Comparison of ENCODE assay signal across 22 mouse cellular contexts in genomic region chr11:59132065-59132464, GRCm38 (mm10). TPM values are rescaled to one million over a fixed set of nuclear protein-coding genes. Genes with fewer than 3 reads are reported as not detected.
"Had no signal": no experiment of that assay in that cellular context is flagged by ENCODE, and none has a peak within 500 bp of the region (broad histone marks: within the 10 kb centered on the region; RNA-seq: fewer than 3 reads in every experiment).

No protein-coding gene starts in this region.

- DNase-seq: lung, adult 18-20 months; lung, embryonic 14.5 days; lung, postnatal 10 days; lung, postnatal 4 days; retina, postnatal 1 day; right cerebral cortex, adult 18-20 months; right cerebral cortex, postnatal 25 days; right cerebral cortex, postnatal 4 days; thymus, adult 2 months; thymus, postnatal 25 days; thymus, postnatal 4 days had no signal

- H3K27ac ChIP-seq: liver, embryonic 14.5 days; midbrain, embryonic 10.5 days; midbrain, embryonic 13.5 days; midbrain, embryonic 15.5 days; neural tube, embryonic 13.5 days; neural tube, embryonic 15.5 days; stomach, embryonic 15.5 days; stomach, postnatal 0 days had no signal

- H3K9ac ChIP-seq: liver, embryonic 14.5 days; lung, embryonic 14.5 days; midbrain, embryonic 13.5 days; midbrain, embryonic 15.5 days; neural tube, embryonic 13.5 days; neural tube, embryonic 15.5 days; stomach, embryonic 15.5 days had no signal

- ATAC-seq: midbrain, embryonic 13.5 days; midbrain, embryonic 15.5 days had no signal

- H3K36me3 ChIP-seq: midbrain, embryonic 10.5 days; midbrain, embryonic 13.5 days; midbrain, embryonic 15.5 days; neural tube, embryonic 13.5 days; neural tube, embryonic 15.5 days; stomach, embryonic 15.5 days had no signal

- H3K9me3 ChIP-seq: midbrain, embryonic 10.5 days; midbrain, embryonic 13.5 days; midbrain, embryonic 15.5 days; neural tube, embryonic 13.5 days; neural tube, embryonic 15.5 days; stomach, embryonic 15.5 days had no signal

- H3K4me2 ChIP-seq: lung, embryonic 14.5 days; midbrain, embryonic 13.5 days; midbrain, embryonic 15.5 days; neural tube, embryonic 13.5 days; neural tube, embryonic 15.5 days; stomach, embryonic 15.5 days had no signal

- H3K4me3 ChIP-seq: midbrain, embryonic 10.5 days; midbrain, embryonic 13.5 days; midbrain, embryonic 15.5 days; myocyte; neural tube, embryonic 13.5 days; neural tube, embryonic 15.5 days; stomach, embryonic 15.5 days had no signal

RNA-seq across cellular contexts. Expression of gene Obscn, which starts 4.1 kb away (rescaled TPM):
- total RNA-seq: megakaryocyte, adult 5-6 weeks had no signal

RNA-seq across cellular contexts. Expression of gene Gjc2, which starts 50.9 kb away (rescaled TPM):
- total RNA-seq: megakaryocyte, adult 5-6 weeks had no signal
- polyA plus RNA-seq: midbrain, embryonic 10.5 days; midbrain, embryonic 13.5 days; neural tube, embryonic 11.5 days had no signal
